Mouse (Mus musculus) hindbrain, embryonic 13.5 days (tissue): ENCODE data around the gene Unc93b1. TPM values are rescaled to one million over a fixed set of nuclear protein-coding genes. Genes with fewer than 3 reads are reported as not detected.
A peak's percentile ranks its signal among the peaks of the same experiment; 100 is the strongest.

Experiments
- ATAC-seq: fragments of 200-750 bp; cut with Nextera tagmentation; 2 replicates; pipeline ENCODE4 v1.8.0; 2017; ENCODE audit warnings: moderate TSS enrichment; ENCODE audit not compliant: low FRiP score
- H3K27ac ChIP-seq: fragments of 300-500 bp; sonication (generic); 2 replicates; pipeline ENCODE4 v1.5.1; 2015; ENCODE audit warnings: inconsistent platforms, mild to moderate bottlenecking, moderate library complexity
- H3K27me3 ChIP-seq: fragments of 300-500 bp; sonication (generic); 2 replicates; pipeline ENCODE4 v1.6.1; 2015; ENCODE audit warnings: mild to moderate bottlenecking, inconsistent platforms
- H3K36me3 ChIP-seq: fragments of 300-500 bp; sonication (generic); 2 replicates; pipeline ENCODE4 v1.6.1; 2015; ENCODE audit warnings: mild to moderate bottlenecking, inconsistent platforms
- H3K4me1 ChIP-seq: fragments of 300-500 bp; sonication (generic); replicated peaks from 2 replicates; pipeline ENCODE4 v1.6.1; 2015; ENCODE audit warnings: inconsistent platforms
- H3K4me2 ChIP-seq: fragments of 300-500 bp; sonication (generic); 2 replicates; pipeline ENCODE4 v1.6.1; 2015; ENCODE audit warnings: inconsistent platforms, mild to moderate bottlenecking, moderate library complexity
- H3K4me3 ChIP-seq: fragments of 300-500 bp; sonication (generic); 2 replicates; pipeline ENCODE4 v1.5.1; 2015; ENCODE audit warnings: mild to moderate bottlenecking, inconsistent platforms
- H3K9ac ChIP-seq: fragments of 300-500 bp; sonication (generic); 2 replicates; pipeline ENCODE4 v1.6.1; 2015; ENCODE audit warnings: mild to moderate bottlenecking, inconsistent platforms
- H3K9me3 ChIP-seq: fragments of 300-500 bp; sonication (generic); 2 replicates; pipeline ENCODE4 v1.6.1; 2016; ENCODE audit warnings: inconsistent platforms
- WGBS: fragments of 180-500 bp; shearing (Covaris S2); methylation state at CpG from one replicate; pipeline ENCODE4 v1.1.7; 2015; 5-methylcytosine and 5-hydroxymethylcytosine counted together
- polyA plus RNA-seq: library from polyadenylated mRNA; unstranded; fragments of >200 nt; fragmentation: Nextera tagmentation; extraction: Ambion mirVana; gene quantifications from 2 replicates; pipeline ENCODE4 v1.2.1, GENCODE M21; 2015

Unc93b1 gene
- polyA plus RNA-seq, 1 experiment from 2014 or later = 13.2 TPM

DNA sequence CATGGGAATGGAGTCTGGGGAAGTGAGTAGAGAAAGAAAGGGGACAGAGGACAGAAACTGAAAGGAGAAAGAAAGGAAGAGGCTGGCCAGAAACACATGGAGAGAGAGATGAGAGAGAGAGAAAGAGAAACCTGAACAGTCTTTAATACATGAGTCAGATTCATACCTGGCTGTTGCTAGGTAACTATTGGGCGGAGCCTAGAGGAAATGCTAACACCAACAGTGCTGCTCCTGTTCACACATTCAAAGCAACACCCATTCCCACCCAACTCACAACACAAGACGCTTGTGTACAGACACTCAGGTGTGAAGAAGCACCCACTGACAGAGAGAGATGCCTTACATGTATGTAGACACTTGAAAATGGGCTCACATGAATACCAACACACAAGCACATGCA lies 40.9 kb downstream of the Unc93b1 start:
- no peak overlapping the region for H3K9ac ChIP-seq
- no peak for ATAC-seq
- no peak overlapping the region for H3K27ac ChIP-seq
- H3K9me3 ChIP-seq = no peaks in the 10 kb centered on the region
- H3K4me2 ChIP-seq = no peak overlapping the region
- no peak overlapping the region for H3K4me3 ChIP-seq
- peaks cover 10% of the 10 kb centered on the region; the same call in 1 of the 2 replicates for H3K4me1 ChIP-seq
- WGBS = 76% methylated on average over 2 of the region's 2 CpGs
- peaks cover 3% of the 10 kb centered on the region; the same call in 1 of the 2 replicates for H3K27me3 ChIP-seq
- H3K36me3 ChIP-seq = no peaks in the 10 kb centered on the region

DNA sequence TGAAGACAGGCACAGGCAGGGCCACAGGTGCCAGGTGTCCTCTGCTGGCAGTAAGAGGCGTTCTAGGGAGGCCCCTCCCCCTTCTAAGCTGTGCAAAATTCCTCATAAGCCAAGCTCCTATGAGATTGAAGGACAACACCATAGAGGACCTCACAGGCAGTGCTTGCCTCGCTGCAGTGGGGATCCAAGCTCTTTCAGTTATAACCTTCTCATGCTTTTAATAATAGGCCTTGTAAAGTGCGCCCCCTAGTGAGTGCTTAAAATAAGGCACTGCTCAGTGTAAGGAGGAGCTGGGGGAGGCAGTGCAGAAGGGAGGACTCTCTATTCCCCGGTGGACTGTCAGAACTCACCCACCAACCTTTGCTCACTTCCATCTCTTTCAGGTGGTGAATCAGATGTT lies 45.3 kb downstream of the Unc93b1 start:
- Histone ChIP-seq H3K27ac (no peak overlapping the region), H3K9ac (no peak overlapping the region), H3K9me3 (no peaks in the 10 kb centered on the region), H3K4me3 (no peak overlapping the region), H3K27me3 (no peaks in the 10 kb centered on the region), H3K4me1 (peaks cover 26% of the 10 kb centered on the region), H3K36me3 (no peaks in the 10 kb centered on the region), H3K4me2 (no peak overlapping the region)
- peak; percentile 61 for ATAC-seq
- WGBS = 18% methylated on average over 4 of the region's 4 CpGs

DNA sequence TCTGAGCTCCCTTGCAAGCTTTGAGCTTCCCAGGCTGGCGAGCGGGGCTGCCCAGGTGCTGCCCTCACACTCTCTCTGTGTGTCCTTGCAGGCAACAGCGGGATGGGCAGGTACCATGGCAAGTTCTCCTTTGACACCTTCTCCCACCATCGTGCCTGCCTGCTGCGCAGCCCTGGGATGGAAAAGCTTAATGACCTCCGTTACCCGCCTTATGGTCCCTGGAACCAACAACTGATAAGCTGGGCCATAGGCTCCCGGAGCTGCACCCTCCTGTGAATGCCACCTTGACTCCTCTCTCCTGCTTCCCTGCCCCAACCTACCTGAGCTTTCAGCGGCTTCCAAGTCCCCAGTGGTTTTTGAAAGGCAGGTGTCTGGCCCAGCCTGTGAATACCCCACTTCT lies 45.9 kb downstream of the Unc93b1 start:
- H3K36me3 ChIP-seq = no peaks in the 10 kb centered on the region
- 82% methylated on average over 9 of the region's 9 CpGs for WGBS
- H3K4me3 ChIP-seq = no peak overlapping the region
- ATAC-seq = no peak
- H3K4me1 ChIP-seq = peaks cover 30% of the 10 kb centered on the region
- no peak overlapping the region for H3K9ac ChIP-seq
- no peaks in the 10 kb centered on the region for H3K27me3 ChIP-seq
- H3K9me3 ChIP-seq = no peaks in the 10 kb centered on the region
- no peak overlapping the region for H3K27ac ChIP-seq
- H3K4me2 ChIP-seq = no peak overlapping the region

DNA sequence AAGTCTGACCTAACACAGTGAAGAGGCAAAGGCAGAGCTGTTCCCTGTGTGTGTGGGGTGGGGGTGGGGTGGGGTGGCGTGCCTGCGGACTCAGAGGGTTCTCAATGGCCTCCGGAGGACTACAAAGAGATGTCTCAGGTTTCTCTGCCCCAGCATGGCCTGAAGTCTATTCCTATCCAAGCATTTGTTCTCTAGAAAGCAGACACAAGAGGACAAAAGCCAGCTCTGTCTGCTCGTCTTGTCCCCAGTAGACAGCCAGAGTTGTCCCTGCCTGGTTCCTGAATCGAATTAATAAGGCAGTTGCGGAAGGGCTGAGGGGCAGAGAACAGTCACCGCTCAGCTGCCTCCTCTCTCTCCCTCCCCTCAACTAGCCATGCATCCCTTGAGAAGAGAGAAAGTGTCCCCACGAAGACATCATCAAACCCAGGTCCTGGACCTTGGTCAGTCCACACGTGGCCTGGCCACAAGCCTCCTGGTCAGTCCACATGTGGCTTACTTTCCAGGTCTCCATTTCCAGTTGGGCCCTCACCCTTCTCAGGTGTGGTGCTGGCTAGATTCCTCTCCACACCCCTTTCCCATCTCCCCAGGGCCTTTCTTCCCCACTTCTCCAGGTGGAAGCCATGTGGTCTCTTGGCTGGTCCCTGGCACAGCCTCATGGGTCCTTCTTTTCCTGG lies 48.7 kb downstream of the Unc93b1 start:
- 22% methylated on average over 9 of the region's 9 CpGs for WGBS
- H3K9ac ChIP-seq = no peak overlapping the region
- no peak for ATAC-seq

DNA sequence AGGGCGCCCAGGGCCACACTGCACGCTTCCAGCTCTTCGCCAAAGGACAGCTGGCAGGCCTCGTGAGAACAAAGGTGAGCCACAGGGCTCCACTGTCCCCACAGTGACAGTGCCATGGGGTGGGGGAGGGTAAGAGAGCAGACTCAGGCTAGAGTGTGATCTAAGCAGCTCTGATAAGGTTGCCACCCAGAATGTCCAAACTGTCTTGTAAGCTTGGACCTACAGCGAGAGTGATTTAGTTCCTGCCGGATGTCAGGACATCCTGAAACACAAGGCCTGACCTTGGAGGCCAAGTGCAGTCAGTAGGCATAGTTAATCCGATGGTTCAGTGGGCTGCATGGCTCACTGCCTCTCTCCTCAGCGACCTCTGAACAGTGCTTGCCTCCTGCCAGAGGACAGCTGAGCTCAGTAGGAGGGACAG lies 50.3 kb downstream of the Unc93b1 start:
- Histone ChIP-seq H3K4me1 (peaks cover 27% of the 10 kb centered on the region), H3K27me3 (no peaks in the 10 kb centered on the region), H3K9ac (no peak overlapping the region), H3K4me3 (no peak overlapping the region), H3K9me3 (no peaks in the 10 kb centered on the region; the same call in 1 of the 2 replicates), H3K4me2 (no peak overlapping the region), H3K36me3 (no peaks in the 10 kb centered on the region), H3K27ac (no peak overlapping the region)
- no peak for ATAC-seq
- 14% methylated on average over 8 of the region's 8 CpGs for WGBS

More for the DNA sequence above, 48.7 kb downstream of the Unc93b1 start:
- Histone ChIP-seq H3K4me3 (no peak overlapping the region), H3K27ac (no peak overlapping the region), H3K36me3 (no peaks in the 10 kb centered on the region), H3K9me3 (no peaks in the 10 kb centered on the region; the same call in 1 of the 2 replicates), H3K27me3 (no peaks in the 10 kb centered on the region), H3K4me1 (peaks cover 32% of the 10 kb centered on the region), H3K4me2 (no peak overlapping the region)

DNA sequence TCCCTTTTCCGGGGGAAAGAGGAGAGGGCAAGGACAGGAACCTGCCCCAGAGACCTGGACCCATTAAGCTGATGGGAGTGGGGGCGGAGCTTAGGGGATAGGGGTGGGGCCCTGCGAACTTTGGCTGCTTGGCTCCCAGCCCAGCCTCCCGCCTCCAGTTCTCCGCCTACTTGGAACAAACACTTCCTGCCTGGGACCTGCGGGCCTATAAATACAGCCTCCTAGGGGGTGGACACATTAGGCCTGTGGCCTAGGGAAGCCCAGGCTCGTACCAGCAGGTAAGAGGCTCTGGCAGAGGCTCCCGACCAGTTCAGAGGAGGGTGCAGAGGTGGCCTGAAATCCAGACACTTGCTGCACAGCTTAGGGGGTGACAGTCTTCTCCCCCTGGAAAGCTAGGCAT lies 51.3 kb downstream of the Unc93b1 start, which contains the start of gene Acy3:
TSS of gene Acy3 (plus strand) at position 237 of the 400 bp plus-strand sequence.
- 19% methylated on average over 8 of the region's 8 CpGs for WGBS
- Histone ChIP-seq H3K36me3 (no peaks in the 10 kb centered on the region), H3K27ac (no peak within 1 kb of the TSS), H3K4me1 (peaks cover 33% of the 10 kb centered on the region), H3K27me3 (no peaks in the 10 kb centered on the region), H3K4me3 (no peak within 1 kb of the TSS), H3K9ac (no peak within 1 kb of the TSS), H3K9me3 (no peaks in the 10 kb centered on the region; the same call in 1 of the 2 replicates), H3K4me2 (no peak within 1 kb of the TSS)
- no peak for ATAC-seq

DNA sequence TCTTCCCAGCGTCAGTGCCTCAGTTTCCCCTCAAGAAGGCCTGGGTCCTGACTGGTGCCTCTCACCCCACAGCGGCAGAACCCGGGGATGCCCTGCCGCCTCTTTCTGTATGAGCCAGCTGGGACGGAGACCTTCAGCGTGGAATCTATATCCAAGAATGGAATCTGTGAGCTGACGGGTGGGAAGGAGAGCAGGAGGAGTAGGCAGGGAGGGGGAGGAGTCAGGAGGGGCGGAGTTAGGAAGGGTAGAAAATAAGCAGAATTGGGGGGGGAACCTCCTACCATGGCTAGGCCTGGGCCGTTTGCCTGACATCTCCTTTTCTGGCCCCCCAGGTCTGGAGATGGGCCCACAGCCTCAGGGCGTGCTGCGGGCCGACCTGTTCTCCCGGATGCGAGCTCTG lies 53.1 kb downstream of the Unc93b1 start:
- no peak overlapping the region for H3K27ac ChIP-seq
- H3K4me3 ChIP-seq = no peak overlapping the region
- 93% methylated on average over 13 of the region's 14 CpGs for WGBS
- no peak overlapping the region for H3K9ac ChIP-seq
- no peaks in the 10 kb centered on the region for H3K36me3 ChIP-seq
- no peak for ATAC-seq
- H3K27me3 ChIP-seq = no peaks in the 10 kb centered on the region
- no peaks in the 10 kb centered on the region; the same call in 1 of the 2 replicates for H3K9me3 ChIP-seq
- H3K4me2 ChIP-seq = no peak overlapping the region
- peaks cover 33% of the 10 kb centered on the region for H3K4me1 ChIP-seq

DNA sequence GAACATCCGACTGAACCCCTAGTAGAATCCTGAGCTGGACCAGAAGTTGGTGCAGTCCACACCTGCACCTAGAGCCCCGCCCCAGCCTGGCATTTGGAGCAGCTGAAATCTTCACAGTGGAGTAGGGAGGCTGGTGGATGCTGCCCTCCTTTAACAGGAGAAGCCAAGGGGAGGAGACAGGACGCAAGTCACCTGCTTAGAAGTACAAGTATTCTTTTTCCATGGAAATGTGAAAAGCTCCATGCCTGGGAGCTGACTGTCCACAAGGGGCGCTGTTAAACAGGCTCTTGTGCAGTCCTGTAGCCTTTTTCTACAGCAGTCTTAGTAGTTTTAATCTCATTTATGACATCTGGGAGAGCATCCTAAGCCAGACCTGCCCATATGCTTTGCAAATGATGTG lies 53.8 kb downstream of the Unc93b1 start:
- Histone ChIP-seq H3K9ac (no peak overlapping the region), H3K4me1 (peaks cover 26% of the 10 kb centered on the region), H3K9me3 (no peaks in the 10 kb centered on the region; the same call in 1 of the 2 replicates), H3K4me2 (no peak overlapping the region), H3K4me3 (no peak overlapping the region), H3K36me3 (no peaks in the 10 kb centered on the region), H3K27me3 (no peaks in the 10 kb centered on the region), H3K27ac (no peak overlapping the region)
- WGBS = 83% methylated on average over 4 of the region's 4 CpGs
- no peak for ATAC-seq

DNA sequence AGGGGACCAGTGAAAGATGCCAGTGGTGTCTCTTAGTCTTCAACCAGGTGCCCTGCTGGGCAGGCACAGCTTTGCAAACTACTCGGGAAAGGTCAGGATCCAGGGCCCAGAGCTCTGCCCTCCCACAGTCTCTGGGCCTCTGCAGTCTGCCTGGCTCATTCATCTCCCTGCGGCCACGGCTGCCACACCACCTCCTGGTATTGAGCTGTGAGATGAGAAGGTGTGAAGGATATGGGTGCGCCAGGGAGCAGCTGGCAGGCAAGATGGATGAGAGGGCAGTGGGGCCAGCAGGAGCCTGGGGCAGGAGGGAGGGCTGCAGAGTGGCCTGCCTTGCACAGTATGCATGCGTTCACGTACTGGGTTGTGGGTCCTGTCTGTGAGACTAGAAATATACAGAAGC lies 55.8 kb downstream of the Unc93b1 start:
- Histone ChIP-seq H3K4me1 (peaks cover 13% of the 10 kb centered on the region), H3K9ac (peak overlapping the region; percentile 43), H3K9me3 (no peaks in the 10 kb centered on the region; the same call in 1 of the 2 replicates), H3K36me3 (no peaks in the 10 kb centered on the region), H3K27ac (no peak overlapping the region), H3K4me2 (no peak overlapping the region), H3K4me3 (no peak overlapping the region), H3K27me3 (no peaks in the 10 kb centered on the region)
- 42% methylated on average over 6 of the region's 6 CpGs for WGBS
- ATAC-seq = no peak

DNA sequence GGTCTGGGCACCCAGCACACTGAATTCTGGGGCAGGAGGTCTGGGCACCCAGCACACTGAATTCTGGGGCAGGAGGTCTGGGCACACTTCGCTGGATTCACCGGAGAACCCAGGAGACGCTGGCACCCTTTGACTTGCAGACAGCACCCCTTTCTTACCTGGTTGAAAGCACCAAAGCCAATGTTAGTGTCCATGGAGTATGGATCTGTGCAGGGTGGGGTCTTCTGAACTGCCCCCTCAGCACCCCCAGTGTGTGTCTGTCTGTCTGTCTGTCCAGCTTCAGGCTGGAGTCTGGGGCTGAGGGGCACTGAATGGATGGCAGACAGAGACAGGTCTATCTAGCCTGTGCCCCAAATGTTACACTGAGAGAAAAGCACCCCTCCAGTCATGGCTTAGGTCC lies 56.6 kb downstream of the Unc93b1 start:
- Histone ChIP-seq H3K9ac (no peak overlapping the region), H3K4me3 (no peak overlapping the region), H3K36me3 (no peaks in the 10 kb centered on the region), H3K27ac (no peak overlapping the region), H3K27me3 (no peaks in the 10 kb centered on the region), H3K9me3 (no peaks in the 10 kb centered on the region; the same call in 1 of the 2 replicates), H3K4me1 (peaks cover 6% of the 10 kb centered on the region), H3K4me2 (no peak overlapping the region)
- ATAC-seq = no peak
- 91% methylated on average over 3 of the region's 3 CpGs for WGBS

DNA sequence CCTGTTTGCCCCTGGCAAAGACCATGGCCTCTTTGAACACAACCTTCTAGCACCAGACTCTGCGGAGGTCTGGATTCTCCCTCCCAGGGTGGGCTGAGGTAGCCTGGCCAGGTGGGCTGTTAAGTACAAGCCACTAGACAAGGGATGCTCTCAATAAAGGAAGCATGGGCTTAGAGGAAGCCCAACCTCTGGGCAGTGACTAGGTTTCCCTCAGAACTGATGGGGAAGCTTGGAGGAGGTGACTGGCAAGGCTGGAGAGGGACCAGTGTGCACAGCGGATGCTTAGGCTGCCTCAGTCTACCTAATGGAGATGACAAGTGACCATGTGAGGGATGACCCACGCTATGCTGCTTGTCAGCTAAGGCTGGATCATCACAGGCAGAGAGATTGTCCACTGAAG lies 57.0 kb downstream of the Unc93b1 start:
- Histone ChIP-seq H3K9ac (no peak overlapping the region), H3K36me3 (no peaks in the 10 kb centered on the region), H3K4me2 (no peak overlapping the region), H3K4me3 (no peak overlapping the region), H3K27ac (no peak overlapping the region), H3K4me1 (peaks cover 6% of the 10 kb centered on the region; the same call in 1 of the 2 replicates), H3K27me3 (no peaks in the 10 kb centered on the region), H3K9me3 (no peaks in the 10 kb centered on the region; the same call in 1 of the 2 replicates)
- ATAC-seq = no peak
- 89% methylated on average over 3 of the region's 3 CpGs for WGBS

DNA sequence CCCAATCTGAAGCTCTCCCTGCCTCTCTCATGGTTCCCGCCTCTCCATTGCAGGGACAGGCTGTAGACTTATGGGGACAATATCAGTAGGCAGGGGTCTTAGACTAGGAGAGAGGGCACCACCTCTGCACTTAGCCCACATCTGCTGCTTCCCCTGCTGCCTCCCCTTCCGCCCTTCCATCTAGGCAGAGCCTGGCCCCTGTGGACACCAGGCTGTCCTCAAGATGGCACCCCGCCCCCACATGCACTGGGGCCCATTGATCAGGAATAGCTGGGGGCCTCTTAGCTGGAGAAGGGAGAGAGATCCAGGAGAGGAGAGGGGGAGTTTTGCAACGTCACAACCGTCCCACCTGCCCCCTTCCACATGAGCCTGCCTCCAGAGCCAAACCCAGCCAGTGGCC lies 57.4 kb downstream of the Unc93b1 start, which contains the start of gene Tbx10:
TSS of gene Tbx10 (plus strand) at position 337 of the 400 bp plus-strand sequence.
- Histone ChIP-seq H3K4me3 (no peak within 1 kb of the TSS), H3K27ac (no peak within 1 kb of the TSS), H3K9ac (no peak within 1 kb of the TSS), H3K27me3 (no peaks in the 10 kb centered on the region), H3K4me1 (peaks cover 6% of the 10 kb centered on the region; the same call in 1 of the 2 replicates), H3K36me3 (no peaks in the 10 kb centered on the region), H3K9me3 (no peaks in the 10 kb centered on the region; the same call in 1 of the 2 replicates), H3K4me2 (no peak within 1 kb of the TSS)
- 58% methylated on average over 5 of the region's 5 CpGs for WGBS
- no peak for ATAC-seq

DNA sequence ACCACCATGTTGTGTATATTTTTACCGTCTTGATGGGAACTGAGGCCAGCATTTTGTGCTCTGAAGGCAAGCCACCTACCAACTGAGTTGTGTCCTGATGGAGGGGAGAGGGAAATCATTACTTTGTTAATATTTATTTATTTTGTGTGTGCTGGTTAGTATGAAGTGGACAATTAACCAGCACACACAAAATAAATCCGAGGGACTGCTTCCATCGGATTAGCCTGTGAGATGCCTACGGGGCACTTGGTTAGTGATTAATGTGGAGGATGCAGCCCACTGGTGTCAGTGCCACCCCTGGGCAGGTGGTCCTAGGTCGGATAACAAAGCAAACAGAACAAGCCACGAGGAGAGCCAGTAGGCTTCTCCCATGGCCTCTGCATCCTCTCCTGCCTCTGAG lies 59.9 kb downstream of the Unc93b1 start:
- H3K4me3 ChIP-seq = no peak overlapping the region
- no peak for ATAC-seq
- H3K27me3 ChIP-seq = no peaks in the 10 kb centered on the region; the same call in 1 of the 2 replicates
- peaks cover 12% of the 10 kb centered on the region for H3K4me1 ChIP-seq
- H3K9me3 ChIP-seq = no peaks in the 10 kb centered on the region
- no peaks in the 10 kb centered on the region for H3K36me3 ChIP-seq
- H3K27ac ChIP-seq = no peak overlapping the region
- no peak overlapping the region for H3K9ac ChIP-seq
- no peak overlapping the region for H3K4me2 ChIP-seq
- 72% methylated on average over 6 of the region's 6 CpGs for WGBS
